Mouse (Mus musculus): Measurements from ENCODE around the gene 1700024B05Rik. TPM values are rescaled to one million over a fixed set of nuclear protein-coding genes. Genes with fewer than 3 reads are reported as not detected.
"Not testable (repeated sequence)": the region's sequence is repeated elsewhere in the genome, so short reads cannot be mapped to it uniquely, and the experiment has no call there.

The 1700024B05Rik gene
- not detected in 2 replicates for polyA plus RNA-seq (2014; fragmentation: Nextera tagmentation; extraction: Ambion mirVana)

DNA sequence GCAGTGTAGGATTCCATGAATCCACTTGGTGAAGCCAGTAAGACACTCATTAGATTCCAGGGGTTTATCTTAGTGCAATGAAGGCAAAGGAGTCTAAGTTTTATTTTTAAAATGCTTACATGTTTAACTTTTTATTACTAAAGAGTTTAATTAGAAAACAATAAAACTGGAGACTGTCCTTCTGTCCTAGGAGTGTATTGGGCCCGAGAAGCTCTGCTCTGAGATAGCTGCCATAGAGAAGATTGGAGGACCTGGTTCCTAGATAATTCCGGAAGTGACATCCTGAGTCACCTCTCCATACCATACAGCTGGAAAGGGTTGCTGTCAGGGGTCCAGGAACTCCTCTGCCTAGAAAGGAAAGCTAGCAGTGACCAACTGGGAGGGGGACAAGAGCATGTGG, at the start of gene 1700024B05Rik:
Gene 1700024B05Rik (plus strand): TSS at position 301 of the 400 bp plus-strand sequence.
- not testable (repeated sequence) for H3K4me2 ChIP-seq (ENCODE audit: low read depth); H3K4me3 ChIP-seq (ENCODE audit: low read depth, low read length); H3K36me3 ChIP-seq (ENCODE audit: control insufficient read depth, insufficient read depth, low read length); H3K9ac ChIP-seq (ENCODE audit: low read length); H3K9me3 ChIP-seq (ENCODE audit: control insufficient read depth, low read length); DNase-seq (ENCODE audit: low spot score); H3K27me3 ChIP-seq (ENCODE audit: control insufficient read depth, insufficient read depth, low read length); H3K27ac ChIP-seq (ENCODE audit: low read depth, low read length); H3K4me1 ChIP-seq (ENCODE audit: control insufficient read depth, insufficient read depth, low read length); ATAC-seq (ENCODE audit: insufficient read depth, low FRiP score, low TSS enrichment)
- 81% methylated on average over 1 of the region's 2 CpGs for WGBS

DNA sequence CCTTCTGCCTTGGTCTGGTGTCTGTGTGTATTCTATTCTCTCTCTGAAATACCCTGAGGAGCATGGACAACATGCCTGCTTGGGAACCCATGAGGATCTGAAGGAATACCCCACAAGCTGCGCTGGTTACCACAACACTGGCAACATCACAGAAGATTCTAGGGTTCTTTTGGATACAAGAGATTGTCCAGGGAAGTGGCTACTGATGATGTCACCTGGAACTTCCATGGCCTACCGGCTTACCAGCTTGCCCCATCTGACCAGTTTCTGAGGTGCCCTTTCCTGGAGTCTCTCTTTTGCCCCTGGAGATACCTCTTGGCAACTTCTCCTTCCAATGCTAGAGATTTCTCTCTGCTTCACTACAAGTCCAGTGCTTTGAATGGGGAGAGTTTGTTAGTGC, 36.6 kb upstream of the 1700024B05Rik start, which contains the start of gene Gm7980:
Gene Gm7980 (minus strand): TSS at position 101 of the 400 bp plus-strand sequence.
- no CpG with 5 or more reads among the region's 2 CpGs for WGBS
- not testable (repeated sequence) for ATAC-seq (ENCODE audit: insufficient read depth, low FRiP score, low TSS enrichment); H3K27ac ChIP-seq (ENCODE audit: low read depth, low read length)

DNA sequence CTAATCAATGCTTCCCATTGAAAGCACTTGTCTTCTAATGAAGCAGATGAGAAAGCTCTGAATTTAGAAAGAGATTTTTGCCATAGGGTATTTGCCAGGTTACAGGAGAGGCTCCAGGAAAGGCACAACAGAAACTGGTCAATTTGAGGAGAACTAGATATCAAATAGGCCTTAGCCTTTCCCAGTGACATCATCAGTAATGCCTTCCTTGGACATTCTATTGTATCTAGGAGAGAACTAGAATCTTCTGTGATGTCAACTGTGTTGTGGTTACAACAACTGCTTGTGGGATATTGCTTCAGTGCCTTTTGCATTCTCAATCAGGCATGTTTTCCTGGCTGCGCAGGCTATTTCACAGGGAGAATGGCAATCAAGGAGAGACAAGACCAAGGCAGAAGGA, 19.1 kb upstream of the 1700024B05Rik start, which contains the start of gene 1700049E17Rik1:
Gene 1700049E17Rik1 (plus strand): TSS at position 301 of the 400 bp plus-strand sequence.
- H3K9ac ChIP-seq (ENCODE audit: low read length); H3K4me3 ChIP-seq (ENCODE audit: low read depth, low read length); H3K4me2 ChIP-seq (ENCODE audit: low read depth); H3K4me1 ChIP-seq (ENCODE audit: control insufficient read depth, insufficient read depth, low read length); H3K36me3 ChIP-seq (ENCODE audit: control insufficient read depth, insufficient read depth, low read length); H3K27me3 ChIP-seq (ENCODE audit: control insufficient read depth, insufficient read depth, low read length); ATAC-seq (ENCODE audit: insufficient read depth, low FRiP score, low TSS enrichment); H3K27ac ChIP-seq (ENCODE audit: low read depth, low read length); H3K9me3 ChIP-seq (ENCODE audit: control insufficient read depth, low read length); DNase-seq (ENCODE audit: low spot score): not testable (repeated sequence)
- no CpG with 5 or more reads among the region's 1 CpGs for WGBS

More for the DNA sequence above, 36.6 kb upstream of the 1700024B05Rik start, which contains the start of gene Gm7980:
- not testable (repeated sequence) for H3K36me3 ChIP-seq (ENCODE audit: control insufficient read depth, insufficient read depth, low read length); H3K4me2 ChIP-seq (ENCODE audit: low read depth); H3K27me3 ChIP-seq (ENCODE audit: control insufficient read depth, insufficient read depth, low read length); H3K4me1 ChIP-seq (ENCODE audit: control insufficient read depth, insufficient read depth, low read length); H3K9me3 ChIP-seq (ENCODE audit: control insufficient read depth, low read length); H3K4me3 ChIP-seq (ENCODE audit: low read depth, low read length); H3K9ac ChIP-seq (ENCODE audit: low read length); DNase-seq (ENCODE audit: low spot score)

DNA sequence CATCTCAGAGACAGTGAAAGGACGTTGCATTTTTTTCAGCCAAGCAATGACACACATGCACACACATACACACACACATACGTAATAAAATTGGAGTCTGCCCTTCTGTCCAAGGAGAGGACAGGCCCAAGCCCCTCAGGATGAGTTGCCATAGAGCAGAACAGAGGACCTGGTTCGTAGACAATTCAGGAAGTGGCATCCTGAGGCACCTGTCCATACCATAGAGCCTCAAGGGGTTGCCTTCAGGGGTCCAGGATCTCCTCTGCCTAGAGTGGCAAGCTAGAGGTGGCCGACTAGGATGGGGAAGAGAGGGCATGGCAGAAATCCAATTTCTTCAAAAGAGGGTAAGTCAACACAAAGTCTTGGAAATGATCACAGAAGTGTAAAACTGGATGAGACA, 20.3 kb downstream of the 1700024B05Rik start:
- not testable (repeated sequence) for H3K27ac ChIP-seq (ENCODE audit: low read depth, low read length); DNase-seq (ENCODE audit: low spot score)
- 75% methylated on average over 4 of the region's 4 CpGs for WGBS

DNA sequence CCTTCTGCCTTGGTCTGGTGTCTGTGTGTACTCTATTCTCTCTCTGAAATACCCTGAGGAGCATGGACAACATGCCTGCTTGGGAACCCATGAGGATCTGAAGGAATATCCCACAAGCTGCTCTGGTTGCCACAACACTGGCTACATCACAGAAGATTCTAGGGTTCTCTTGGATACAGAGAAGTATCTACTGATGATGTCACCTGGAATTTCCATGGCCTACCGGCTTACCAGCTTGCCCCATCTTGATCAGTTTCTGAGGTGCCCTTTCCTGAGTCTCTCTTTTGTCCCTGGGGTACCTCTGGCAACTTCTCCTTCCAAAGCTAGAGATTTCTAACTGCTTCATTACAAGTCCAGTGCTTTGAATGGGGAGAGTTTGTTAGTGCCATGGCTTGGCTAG, 24.0 kb downstream of the 1700024B05Rik start, which contains the start of gene Gm6401:
Gene Gm6401 (minus strand): TSS at position 101 of the 400 bp plus-strand sequence.
- H3K4me3 ChIP-seq (ENCODE audit: low read depth, low read length); H3K36me3 ChIP-seq (ENCODE audit: control insufficient read depth, insufficient read depth, low read length); H3K27me3 ChIP-seq (ENCODE audit: control insufficient read depth, insufficient read depth, low read length); H3K9me3 ChIP-seq (ENCODE audit: control insufficient read depth, low read length); ATAC-seq (ENCODE audit: insufficient read depth, low FRiP score, low TSS enrichment); H3K9ac ChIP-seq (ENCODE audit: low read length); H3K4me1 ChIP-seq (ENCODE audit: control insufficient read depth, insufficient read depth, low read length); H3K4me2 ChIP-seq (ENCODE audit: low read depth); DNase-seq (ENCODE audit: low spot score); H3K27ac ChIP-seq (ENCODE audit: low read depth, low read length): not testable (repeated sequence)
- 92% methylated on average over 1 of the region's 1 CpGs for WGBS

More for the DNA sequence above, 20.3 kb downstream of the 1700024B05Rik start:
- not testable (repeated sequence) for H3K4me2 ChIP-seq (ENCODE audit: low read depth); H3K4me3 ChIP-seq (ENCODE audit: low read depth, low read length); H3K9ac ChIP-seq (ENCODE audit: low read length); H3K4me1 ChIP-seq (ENCODE audit: control insufficient read depth, insufficient read depth, low read length); H3K36me3 ChIP-seq (ENCODE audit: control insufficient read depth, insufficient read depth, low read length); ATAC-seq (ENCODE audit: insufficient read depth, low FRiP score, low TSS enrichment); H3K27me3 ChIP-seq (ENCODE audit: control insufficient read depth, insufficient read depth, low read length); H3K9me3 ChIP-seq (ENCODE audit: control insufficient read depth, low read length)

DNA sequence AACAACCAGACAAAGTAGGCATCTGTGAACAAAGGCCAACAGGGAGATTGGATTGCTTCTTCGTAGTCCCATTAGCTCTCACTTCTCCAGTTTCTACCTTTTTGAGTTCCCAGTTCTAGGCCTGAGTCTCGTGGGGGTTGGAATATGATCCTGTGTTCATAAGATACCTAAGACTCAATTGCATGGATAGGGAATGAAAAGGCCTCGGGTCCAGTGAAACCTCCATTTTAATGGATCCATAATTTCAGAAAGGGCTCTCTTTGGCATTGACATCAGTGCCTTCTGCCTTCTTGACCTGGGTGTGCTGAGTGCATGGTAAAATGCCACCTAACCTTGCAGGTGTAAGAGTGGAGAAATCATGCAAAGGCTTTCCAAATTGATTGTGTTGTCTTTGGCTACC, 24.8 kb downstream of the 1700024B05Rik start:
- not testable (repeated sequence) for H3K27ac ChIP-seq (ENCODE audit: low read depth, low read length); H3K9ac ChIP-seq (ENCODE audit: low read length)
- WGBS: 69% methylated on average over 3 of the region's 3 CpGs

DNA sequence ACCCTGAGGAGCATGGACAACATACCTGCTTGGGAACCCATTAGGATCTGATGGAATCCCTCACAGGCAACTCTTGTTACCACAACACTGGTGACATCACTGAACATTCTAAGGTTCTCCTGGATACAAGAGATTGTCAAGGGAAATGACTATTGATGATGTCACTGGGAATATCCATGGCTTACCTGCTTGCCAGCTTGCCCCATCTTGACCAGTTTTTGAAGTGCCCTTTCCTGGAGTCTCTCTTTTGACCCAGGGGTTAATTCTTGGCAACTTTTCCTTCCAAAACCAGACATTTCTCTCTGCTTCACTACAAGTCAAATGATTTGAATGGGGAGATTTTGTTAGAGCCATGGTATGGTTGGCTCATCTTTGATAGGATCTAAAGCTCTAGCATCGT, 39.4 kb downstream of the 1700024B05Rik start, which contains the start of gene Gm3543:
Gene Gm3543 (minus strand): TSS at position 101 of the 400 bp plus-strand sequence.
- H3K9me3 ChIP-seq (ENCODE audit: control insufficient read depth, low read length); ATAC-seq (ENCODE audit: insufficient read depth, low FRiP score, low TSS enrichment); H3K4me3 ChIP-seq (ENCODE audit: low read depth, low read length); H3K27me3 ChIP-seq (ENCODE audit: control insufficient read depth, insufficient read depth, low read length); H3K27ac ChIP-seq (ENCODE audit: low read depth, low read length); DNase-seq (ENCODE audit: low spot score); H3K4me1 ChIP-seq (ENCODE audit: control insufficient read depth, insufficient read depth, low read length); H3K9ac ChIP-seq (ENCODE audit: low read length); H3K4me2 ChIP-seq (ENCODE audit: low read depth); H3K36me3 ChIP-seq (ENCODE audit: control insufficient read depth, insufficient read depth, low read length): not testable (repeated sequence)
- WGBS: no CpG with 5 or more reads among the region's 1 CpGs

More for the DNA sequence above, 24.8 kb downstream of the 1700024B05Rik start:
- not testable (repeated sequence) for DNase-seq (ENCODE audit: low spot score); H3K9me3 ChIP-seq (ENCODE audit: control insufficient read depth, low read length); ATAC-seq (ENCODE audit: insufficient read depth, low FRiP score, low TSS enrichment); H3K4me1 ChIP-seq (ENCODE audit: control insufficient read depth, insufficient read depth, low read length); H3K36me3 ChIP-seq (ENCODE audit: control insufficient read depth, insufficient read depth, low read length); H3K27me3 ChIP-seq (ENCODE audit: control insufficient read depth, insufficient read depth, low read length); H3K4me2 ChIP-seq (ENCODE audit: low read depth); H3K4me3 ChIP-seq (ENCODE audit: low read depth, low read length)

Other genes starting within 250 kb of the 1700024B05Rik start
- not detected in 2 replicates for gene Gm8068, start 242.1 kb upstream of the 1700024B05Rik start, polyA plus RNA-seq (2014; fragmentation: Nextera tagmentation; extraction: Ambion mirVana)
- not detected in 2 replicates for gene Gm7929, start 193.4 kb upstream of the 1700024B05Rik start, polyA plus RNA-seq (2014; fragmentation: Nextera tagmentation; extraction: Ambion mirVana)
- not detected in 2 replicates for gene Gm47189, start 171.6 kb upstream of the 1700024B05Rik start, polyA plus RNA-seq (2014; fragmentation: Nextera tagmentation; extraction: Ambion mirVana)
- gene Gm7980, start 36.7 kb upstream of the 1700024B05Rik start, polyA plus RNA-seq (2014; fragmentation: Nextera tagmentation; extraction: Ambion mirVana): not detected in 2 replicates
- not detected in 2 replicates for gene 1700049E17Rik1, start 19.0 kb upstream of the 1700024B05Rik start, polyA plus RNA-seq (2014; fragmentation: Nextera tagmentation; extraction: Ambion mirVana)
- gene Gm6401, start 23.9 kb downstream of the 1700024B05Rik start, polyA plus RNA-seq (2014; fragmentation: Nextera tagmentation; extraction: Ambion mirVana): not detected in 2 replicates
- gene Gm3543, start 39.3 kb downstream of the 1700024B05Rik start, polyA plus RNA-seq (2014; fragmentation: Nextera tagmentation; extraction: Ambion mirVana): not detected in 2 replicates
- gene Gm7951, start 173.4 kb downstream of the 1700024B05Rik start, polyA plus RNA-seq (2014; fragmentation: Nextera tagmentation; extraction: Ambion mirVana): not detected in 2 replicates
- gene Gm17027, start 218.6 kb downstream of the 1700024B05Rik start, polyA plus RNA-seq (2014; fragmentation: Nextera tagmentation; extraction: Ambion mirVana): not detected in 2 replicates
- gene Gm3573, start 246.8 kb downstream of the 1700024B05Rik start, polyA plus RNA-seq (2014; fragmentation: Nextera tagmentation; extraction: Ambion mirVana): not detected in 2 replicates

All from neural tube, embryonic 11.5 days (tissue).